Mouse (Mus musculus): ENCODE results near the gene Jmjd1c.

GRCm38 (mm10) chr10:67182651-67183050 is 86.7 kb downstream of the Jmjd1c start:
- TF ChIP-seq CTCF (IDR thresholded peaks at IDR 0.05) (no peak), POLR2A (IDR thresholded peaks at IDR 0.05; ENCODE audit: insufficient read depth, low read depth, low read length) (no peak)

Data from heart, adult 2 months (tissue).